In genomic region chr4:140427039-140427438, GRCm38 (mm10) we compare ENCODE assay signal across 15 mouse cellular contexts.
DNase-seq lines count a peak whose midpoint lies in the region; ATAC-seq and TF ChIP-seq lines count a peak whose summit lies in the region.
"Had no signal": no experiment of that assay in that cellular context is flagged by ENCODE, and none has a peak within 500 bp of the region (broad histone marks: within the 10 kb centered on the region; RNA-seq: fewer than 3 reads in every experiment).

No protein-coding gene starts in this region.

- H3K9ac ChIP-seq in hindbrain, postnatal 0 days (replicated peaks; ENCODE audit: low read length) = no peak overlapping the region
- no peak overlapping the region for H3K9ac ChIP-seq in hindbrain, embryonic 13.5 days
- H3K9ac ChIP-seq: embryonic facial prominence, embryonic 13.5 days had no signal

- TF ChIP-seq CTCF in hindbrain, postnatal 0 days (IDR thresholded peaks at IDR 0.05; ENCODE audit: low read depth) = peak; percentile 45
- TF ChIP-seq CTCF in left cerebral cortex, adult 2 months (IDR thresholded peaks at IDR 0.05) = peak; percentile 13
- peak; percentile 69; the same call in 1 of the 2 replicates for TF ChIP-seq CTCF in testis, adult 2 months (IDR thresholded peaks at IDR 0.05; ENCODE audit: control insufficient read depth, insufficient read depth, insufficient replicate concordance, low read depth, low read length)

- no peaks in the 10 kb centered on the region for H3K4me1 ChIP-seq in hindbrain, postnatal 0 days (ENCODE audit: insufficient read depth, low read length)
- peaks cover 11% of the 10 kb centered on the region; the same call in 1 of the 2 replicates for H3K4me1 ChIP-seq in hindbrain, embryonic 13.5 days (replicated peaks)
- no peaks in the 10 kb centered on the region for H3K4me1 ChIP-seq in testis, adult 2 months (ENCODE audit: control insufficient read depth, insufficient read depth, low read length)
- H3K4me1 ChIP-seq: embryonic facial prominence, embryonic 13.5 days had no signal

- DNase-seq in hindbrain, postnatal 0 days (ENCODE audit: low spot score) = no peak
- no peak for DNase-seq in left cerebral cortex, adult 2 months (ENCODE audit: extremely low spot score in 1 of 2, low spot score in 2 of 2)
- DNase-seq in left cerebral cortex, postnatal 25 days (ENCODE audit: low spot score in 2 of 2) = no peak
- no peak for DNase-seq in testis, postnatal 14 days (ENCODE audit: low spot score)
- DNase-seq in ovary, postnatal 14 days (ENCODE audit: low spot score) = no peak
- DNase-seq: adrenal gland, adult 8-10 months; gastrocnemius, postnatal 25 days; kidney, adult 8-10 months; lung, postnatal 4 days; right cerebral cortex, postnatal 4 days; thymus, postnatal 36 days had no signal

- H3K27ac ChIP-seq in hindbrain, postnatal 0 days = no peak overlapping the region
- no peak overlapping the region for H3K27ac ChIP-seq in hindbrain, embryonic 13.5 days
- H3K27ac ChIP-seq in left cerebral cortex, adult 2 months = no peak overlapping the region
- no peak overlapping the region for H3K27ac ChIP-seq in testis, adult 2 months (ENCODE audit: control insufficient read depth, insufficient read depth, low read depth, low read length)
- H3K27ac ChIP-seq: embryonic facial prominence, embryonic 13.5 days had no signal

- no peak for TF ChIP-seq POLR2A in testis, adult 2 months (IDR thresholded peaks at IDR 0.05; ENCODE audit: control insufficient read depth, low read depth, low read length)

- ATAC-seq in hindbrain, postnatal 0 days = no peak
- ATAC-seq in hindbrain, embryonic 13.5 days (ENCODE audit: low FRiP score) = no peak
- ATAC-seq: forebrain, embryonic 14.5 days had no signal

- no peaks in the 10 kb centered on the region for H3K27me3 ChIP-seq in hindbrain, postnatal 0 days (ENCODE audit: insufficient read depth, low read length)
- H3K27me3 ChIP-seq in hindbrain, embryonic 13.5 days = 0 out of 2 replicates have a peak, but pooled peaks cover 3% of the 10 kb centered on the region
- no peaks in the 10 kb centered on the region for H3K27me3 ChIP-seq in testis, adult 2 months (ENCODE audit: control insufficient read depth, insufficient read depth, low read length)
- H3K27me3 ChIP-seq: embryonic facial prominence, embryonic 13.5 days had no signal

- no peak overlapping the region for H3K4me3 ChIP-seq in hindbrain, postnatal 0 days (ENCODE audit: low read length)
- no peak overlapping the region for H3K4me3 ChIP-seq in hindbrain, embryonic 13.5 days
- no peak overlapping the region for H3K4me3 ChIP-seq in left cerebral cortex, adult 2 months
- H3K4me3 ChIP-seq in testis, adult 2 months (ENCODE audit: control insufficient read depth, low read depth, low read length) = no peak overlapping the region
- H3K4me3 ChIP-seq: embryonic facial prominence, embryonic 13.5 days had no signal

- no peaks in the 10 kb centered on the region for H3K36me3 ChIP-seq in hindbrain, postnatal 0 days (ENCODE audit: insufficient read depth, low read length)
- H3K36me3 ChIP-seq in hindbrain, embryonic 13.5 days = no peaks in the 10 kb centered on the region
- H3K36me3 ChIP-seq in testis, adult 2 months (ENCODE audit: control insufficient read depth, insufficient read depth, low read length) = no peaks in the 10 kb centered on the region
- H3K36me3 ChIP-seq: embryonic facial prominence, embryonic 13.5 days had no signal

- 72% methylated on average over 3 of the region's 3 CpGs for WGBS in hindbrain, postnatal 0 days
- 76% methylated on average over 3 of the region's 3 CpGs for WGBS in hindbrain, embryonic 13.5 days

- intact Hi-C loops in left cerebral cortex, adult 2 months (cut with DNase I) = no loop called here
- intact Hi-C loops in left cerebral cortex, postnatal 25 days (cut with DNase I) = no loop called here

- no peak overlapping the region for H3K4me2 ChIP-seq in hindbrain, postnatal 0 days (ENCODE audit: low read depth, low read length)
- no peak overlapping the region for H3K4me2 ChIP-seq in hindbrain, embryonic 13.5 days
- H3K4me2 ChIP-seq: embryonic facial prominence, embryonic 13.5 days had no signal

- no peaks in the 10 kb centered on the region for H3K9me3 ChIP-seq in hindbrain, postnatal 0 days (ENCODE audit: low read length)
- no peaks in the 10 kb centered on the region for H3K9me3 ChIP-seq in hindbrain, embryonic 13.5 days
- H3K9me3 ChIP-seq: embryonic facial prominence, embryonic 13.5 days had no signal

Comparison
In these comparisons a context has a peak if more than half of its experiments do, and no peak if none do; other contexts are left out.
1. CTCF ChIP-seq: peak in every context shown above with its lines; median percentile 69 in testis, adult 2 months; 45 in hindbrain, postnatal 0 days; 13 in left cerebral cortex, adult 2 months.